Mouse (Mus musculus) spleen, adult 18-20 months (tissue): ENCODE measurements around the gene Olfr342.

ENCODE experiments used
- DNase-seq, 2 experiments: peaks; one replicate each; pipeline ENCODE4 v3.0.0; 2022; ENCODE audit warnings: mixed read lengths in 2 of 2

Olfr342 gene

GRCm38 (mm10) chr2:36524698-36525097 lies at the start of gene Olfr342:
TSS of gene Olfr342 (plus strand) at chr2:36524998.
- no peak for DNase-seq

- DNase-seq: no peak
Observed at GRCm38 (mm10) chr2:36482368-36482767, 42.4 kb upstream of the Olfr342 start, which contains the start of gene Olfr341. TSS of gene Olfr341 (minus strand) at chr2:36482468.

- no peak for DNase-seq
Observed at GRCm38 (mm10) chr2:36565156-36565555, 40.4 kb downstream of the Olfr342 start.

GRCm38 (mm10) chr2:36566362-36566761 lies 41.6 kb downstream of the Olfr342 start, which contains the start of gene Olfr344:
TSS of gene Olfr344 (plus strand) at chr2:36566662.
- DNase-seq: no peak

GRCm38 (mm10) chr2:36567022-36567421 lies 42.2 kb downstream of the Olfr342 start:
- DNase-seq: no peak

- no peak for DNase-seq
Observed at GRCm38 (mm10) chr2:36567845-36568244, 43.0 kb downstream of the Olfr342 start.
